Mouse (Mus musculus): Measurements from ENCODE around the gene Krt2.

- TF ChIP-seq CTCF (IDR thresholded peaks at IDR 0.05) (no peak), EP300 (IDR thresholded peaks at IDR 0.05) (no peak)
These were observed 11.5 kb upstream of the Krt2 start for GRCm38 (mm10) chr15:101829441-101829840.

Data from lung, postnatal 0 days (tissue).